Mouse (Mus musculus) layer of hippocampus, adult 9-11 months (tissue): ENCODE measurements around the gene Olfr548-ps1.
A peak's percentile ranks its signal among the peaks of the same experiment; 100 is the strongest.
"Not testable (repeated sequence)": the region's sequence is repeated elsewhere in the genome, so short reads cannot be mapped to it uniquely, and the experiment has no call there.

Experiments used
- DNase-seq: peaks from one replicate; pipeline ENCODE4 v3.0.0; 2022

The Olfr548-ps1 gene

GRCm38 (mm10) chr7:102540596-102540995 is at the start of gene Olfr548-ps1:
TSS of gene Olfr548-ps1 (plus strand) at chr7:102540896.
- DNase-seq, result no peak

DNA sequence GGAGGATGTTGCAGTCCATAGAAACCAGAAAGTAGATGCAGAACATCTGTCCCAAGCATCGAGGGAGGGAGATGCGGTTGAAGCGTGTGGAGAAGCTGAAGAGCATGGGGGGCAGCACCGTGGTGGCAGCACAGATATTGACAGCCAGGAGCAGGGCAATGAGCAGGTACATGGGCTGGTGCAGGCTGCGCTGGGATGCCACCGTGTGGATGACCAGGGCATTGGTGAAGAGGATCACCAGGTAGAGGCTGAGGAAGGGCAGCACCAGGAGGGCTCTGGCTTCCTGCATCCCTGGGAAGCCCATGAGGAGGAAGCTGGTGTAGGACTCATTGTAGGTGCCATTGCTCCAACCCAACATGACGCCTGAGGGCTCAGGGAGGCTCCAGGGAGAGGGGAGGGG is 46.3 kb upstream of the Olfr548-ps1 start:
- not testable (repeated sequence) for DNase-seq

DNA sequence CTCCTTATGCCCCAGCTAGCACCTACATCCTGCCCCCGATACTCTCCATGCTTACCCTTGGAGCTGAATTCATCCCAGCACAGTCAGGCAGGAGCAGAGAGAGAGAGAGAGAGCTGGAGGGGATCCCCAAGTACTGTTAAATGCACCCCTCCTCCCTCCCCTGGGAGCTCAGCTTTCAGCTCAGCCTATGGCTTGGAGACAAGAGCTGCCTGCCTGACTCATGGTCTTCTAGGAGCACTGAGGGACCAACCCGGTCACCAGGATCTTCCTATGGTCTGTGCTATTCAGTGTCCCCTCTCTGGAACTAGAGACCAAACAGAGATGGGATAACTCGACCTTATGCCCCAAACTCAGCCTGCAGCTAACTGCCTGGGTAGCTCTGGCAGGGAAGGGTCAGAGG is 41.2 kb upstream of the Olfr548-ps1 start, which contains the start of gene Olfr545:
Olfr545 (minus strand) TSS at position 101 of the 400 bp plus-strand sequence.
- DNase-seq, result no peak

DNA sequence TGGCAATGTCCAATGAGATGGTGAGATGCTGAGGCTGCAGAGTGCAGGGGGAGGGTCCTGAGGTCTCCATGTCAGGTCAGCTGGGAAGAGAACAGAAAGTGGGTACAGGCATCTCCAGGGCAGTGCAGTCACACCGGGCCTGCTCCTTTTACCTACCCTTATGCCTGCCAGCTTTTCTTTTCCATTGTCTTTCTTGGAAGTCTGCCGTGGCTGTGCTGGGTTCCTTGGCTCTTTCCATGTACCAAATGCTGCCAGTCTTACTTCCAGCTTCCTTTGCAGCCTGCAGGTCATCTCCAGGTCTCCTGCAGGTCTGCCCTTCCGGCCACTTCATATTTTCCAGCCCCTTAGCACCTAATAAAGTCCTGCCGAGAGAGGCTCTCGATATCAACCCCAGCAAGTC is 38.7 kb upstream of the Olfr548-ps1 start:
- no peak for DNase-seq

- DNase-seq, result peak; percentile 52
Observed at GRCm38 (mm10) chr7:102506848-102507247, 33.8 kb upstream of the Olfr548-ps1 start.

- DNase-seq, result no peak
Observed at GRCm38 (mm10) chr7:102508066-102508465, 32.6 kb upstream of the Olfr548-ps1 start.

DNA sequence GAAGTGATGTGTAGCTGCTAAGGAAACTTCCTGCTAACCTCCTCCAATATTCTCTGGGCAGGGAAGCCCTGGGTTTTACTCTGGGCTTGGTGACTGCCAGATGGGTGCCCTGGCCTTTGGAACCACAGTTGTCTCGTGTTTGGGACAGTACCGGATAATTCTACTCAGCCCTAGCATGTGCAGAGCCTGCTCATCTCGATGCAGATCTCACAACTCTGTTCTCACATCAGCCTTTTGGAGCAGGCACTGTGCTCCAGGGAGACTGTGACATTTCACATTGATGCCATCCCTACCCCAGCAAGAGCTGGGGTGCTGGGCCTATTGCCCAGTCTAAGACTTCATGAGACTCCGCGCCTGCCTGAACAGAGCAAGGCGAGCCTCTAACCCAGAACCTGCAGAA is 32.0 kb upstream of the Olfr548-ps1 start:
- no peak for DNase-seq

- DNase-seq, result no peak
Observed at GRCm38 (mm10) chr7:102509726-102510125, 31.0 kb upstream of the Olfr548-ps1 start.

- no peak for DNase-seq
Observed at GRCm38 (mm10) chr7:102511927-102512326, 28.8 kb upstream of the Olfr548-ps1 start.

GRCm38 (mm10) chr7:102512814-102513435 is 27.8 kb upstream of the Olfr548-ps1 start:
- peak; percentile 72 for DNase-seq

- no peak for DNase-seq
Observed at GRCm38 (mm10) chr7:102514144-102514543, 26.6 kb upstream of the Olfr548-ps1 start.

- no peak for DNase-seq
Observed at GRCm38 (mm10) chr7:102516261-102517050, 24.2 kb upstream of the Olfr548-ps1 start.

DNA sequence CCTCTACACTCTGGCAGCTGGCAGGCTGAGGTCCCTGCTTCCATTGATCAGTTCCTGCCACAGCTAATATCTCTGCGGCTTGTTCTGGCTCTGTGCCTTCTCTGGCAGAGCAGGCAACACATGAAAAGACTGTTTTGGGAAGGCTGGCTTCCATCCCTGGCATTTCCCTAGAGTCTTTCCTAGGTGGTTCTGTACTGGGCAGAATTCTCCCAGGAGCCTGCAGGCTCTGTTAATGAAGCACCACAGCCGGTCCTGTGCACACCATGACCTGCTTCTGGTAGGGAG is 23.7 kb upstream of the Olfr548-ps1 start:
- no peak for DNase-seq

DNA sequence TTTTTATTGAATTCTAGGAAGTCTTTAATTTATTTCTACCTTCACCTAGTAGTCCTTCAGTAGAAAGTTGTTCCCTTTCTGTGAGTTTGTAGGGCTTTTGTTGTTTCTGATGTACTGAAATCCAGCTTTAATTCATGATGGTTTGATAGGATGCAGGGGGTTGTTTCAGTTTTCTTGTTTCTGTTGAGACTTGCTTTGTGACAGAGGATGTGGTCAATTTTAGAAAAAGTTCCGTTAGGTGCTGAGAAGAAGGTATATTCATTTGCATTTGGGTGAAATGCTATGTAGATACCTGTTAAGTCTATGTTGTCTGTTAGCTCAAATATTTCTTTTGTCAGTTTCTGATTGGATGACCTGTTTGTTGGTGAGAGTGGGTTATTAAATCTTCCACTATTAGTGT is 11.6 kb upstream of the Olfr548-ps1 start:
- DNase-seq, result no peak

- DNase-seq, result no peak
Observed at GRCm38 (mm10) chr7:102534449-102534848, 6.2 kb upstream of the Olfr548-ps1 start, which contains the start of gene Olfr547. TSS of gene Olfr547 (plus strand) at chr7:102534749.

- no peak for DNase-seq
Observed at GRCm38 (mm10) chr7:102541251-102541650, 555 bp downstream of the Olfr548-ps1 start.

- no peak for DNase-seq
Observed at GRCm38 (mm10) chr7:102549570-102549969, 8.9 kb downstream of the Olfr548-ps1 start, which contains the start of gene Olfr549. TSS of gene Olfr549 (plus strand) at chr7:102549870.

DNA sequence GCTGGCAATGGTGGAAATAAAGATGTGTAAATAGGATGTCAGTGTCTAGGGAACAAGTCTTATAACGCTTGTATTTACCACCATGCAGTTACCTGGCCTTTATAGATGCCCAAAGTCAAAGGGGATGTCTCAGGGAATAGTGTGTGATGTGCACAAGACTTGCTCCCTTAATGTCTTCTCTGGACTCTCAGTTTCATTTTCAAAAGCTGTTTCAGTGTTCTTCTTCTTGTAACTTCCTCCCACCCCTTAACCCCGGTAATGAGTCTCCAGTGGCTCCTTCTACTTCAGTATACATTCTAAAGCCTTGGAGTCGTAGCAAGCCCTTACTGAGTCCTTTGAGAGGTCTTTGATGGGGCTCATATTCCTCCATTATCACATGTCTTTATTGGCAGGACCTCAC is 12.6 kb downstream of the Olfr548-ps1 start:
- no peak for DNase-seq

DNA sequence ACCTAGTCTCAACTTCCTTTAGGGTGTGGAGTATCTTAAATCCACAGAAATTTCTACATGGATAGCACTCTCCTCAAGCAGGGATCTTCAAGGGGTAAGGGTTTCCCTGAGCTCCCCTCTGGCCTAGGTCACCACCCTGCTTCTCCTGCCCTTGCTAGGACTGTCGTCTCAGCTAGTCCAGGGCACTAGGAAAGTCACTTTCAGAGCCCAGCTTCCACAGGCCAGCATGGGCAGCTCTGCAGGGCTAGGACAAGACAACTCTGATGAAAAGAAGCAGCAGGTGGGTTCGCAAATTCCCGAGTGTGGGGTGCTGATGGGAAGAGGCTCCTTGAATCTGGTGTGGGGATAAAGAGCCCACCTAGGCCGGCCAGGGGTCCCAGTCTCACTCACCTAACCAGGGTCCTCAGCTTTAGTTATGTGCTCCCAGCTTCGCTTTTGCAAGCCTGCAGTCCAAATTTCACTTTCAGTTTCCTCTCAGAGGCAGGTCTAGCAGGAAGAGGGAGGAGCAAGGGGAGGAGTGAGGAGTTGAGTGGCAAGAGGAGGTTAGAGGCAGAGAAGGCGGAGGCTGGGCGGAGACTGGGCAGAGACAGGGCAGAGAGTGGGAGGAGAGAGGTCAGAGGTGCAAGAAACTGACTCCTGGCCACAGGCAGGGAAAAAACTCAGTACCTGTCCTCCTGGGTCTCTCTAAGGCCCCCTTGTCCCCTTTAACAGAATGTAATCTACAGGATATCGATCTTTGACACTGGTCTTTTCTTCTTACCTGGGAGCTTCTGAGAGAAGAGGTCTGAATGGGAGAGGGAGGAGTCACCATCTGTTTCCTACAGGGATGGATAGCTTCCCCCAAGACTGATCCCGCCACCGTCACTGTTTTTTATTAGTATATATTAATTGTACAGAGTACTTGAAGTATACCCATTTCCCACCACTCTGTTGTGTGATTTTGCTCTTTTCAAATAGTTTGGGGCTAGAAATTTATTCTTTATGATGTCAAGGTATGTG is 24.6 kb downstream of the Olfr548-ps1 start, which contains the start of gene Trim21:
Trim21 (minus strand) TSS at position 488 of the 999 bp plus-strand sequence.
- peak; percentile 78 for DNase-seq

DNA sequence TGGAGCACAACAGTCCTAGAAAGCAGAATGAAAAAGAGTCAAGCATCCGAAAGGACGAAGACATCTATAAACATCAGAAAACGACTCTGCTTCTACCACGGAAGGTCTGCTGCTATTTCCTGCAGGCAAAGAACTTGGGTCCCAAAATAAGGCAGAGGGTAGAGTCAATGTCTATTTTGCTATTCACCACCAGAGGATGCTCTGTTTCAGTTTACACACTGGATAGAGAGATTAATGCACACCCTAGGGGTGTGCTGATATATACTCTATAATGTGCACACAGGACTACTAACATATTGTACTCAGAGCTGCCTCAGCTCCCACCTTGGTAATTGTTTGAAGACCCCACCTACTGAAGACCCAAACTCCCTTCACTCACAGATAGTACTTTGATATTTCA is 25.5 kb downstream of the Olfr548-ps1 start:
- no peak for DNase-seq

GRCm38 (mm10) chr7:102571142-102571541 is 30.4 kb downstream of the Olfr548-ps1 start, which contains the start of gene Olfr550:
TSS of gene Olfr550 (plus strand) at chr7:102571442.
- DNase-seq, result no peak

- no peak for DNase-seq
Observed at GRCm38 (mm10) chr7:102573174-102573830, 32.6 kb downstream of the Olfr548-ps1 start.
